11 mouse cellular contexts compared by ENCODE assay signal in the genomic region with DNA sequence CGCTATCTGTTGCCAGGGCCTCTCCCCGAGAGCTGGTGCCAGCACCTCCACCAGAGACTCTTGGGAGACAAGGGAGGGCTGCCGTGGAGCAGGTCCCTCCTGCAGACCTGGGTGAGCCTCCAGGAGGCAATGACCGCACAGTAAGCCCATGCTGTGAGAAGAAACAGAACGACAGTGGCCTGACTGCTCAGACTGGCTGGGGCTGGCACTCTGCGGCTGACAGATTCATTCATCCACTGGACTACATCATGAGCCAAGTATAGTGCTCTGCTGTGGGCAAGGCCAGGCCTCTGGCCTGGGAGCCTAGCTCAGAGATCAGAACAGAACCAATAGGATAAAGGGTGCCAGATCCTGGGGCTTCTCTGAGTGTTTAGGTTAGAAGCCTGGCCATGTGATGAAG. TPM values are rescaled to one million over a fixed set of nuclear protein-coding genes. Genes with fewer than 3 reads are reported as not detected.
DNase-seq lines count a peak whose midpoint lies in the region; ATAC-seq and TF ChIP-seq lines count a peak whose summit lies in the region.
"Had no signal": no experiment of that assay in that cellular context is flagged by ENCODE, and none has a peak within 500 bp of the region (broad histone marks: within the 10 kb centered on the region; RNA-seq: fewer than 3 reads in every experiment).

No protein-coding gene starts in this region.

- TF ChIP-seq POLR2A in heart, adult 2 months (IDR thresholded peaks at IDR 0.05; ENCODE audit: insufficient read depth, low read depth, low read length), result no peak

- no peaks in the 10 kb centered on the region for H3K27me3 ChIP-seq in heart, adult 2 months (ENCODE audit: control insufficient read depth, insufficient read depth, low read length)
- no peaks in the 10 kb centered on the region for H3K27me3 ChIP-seq in liver, postnatal 0 days (ENCODE audit: insufficient read depth, low read length)

- no peak overlapping the region; the same call in 1 of the 2 replicates for H3K9ac ChIP-seq in heart, adult 2 months (ENCODE audit: low read depth, low read length)
- 0 out of 2 replicates have a peak overlapping the region, but pooled peaks have one; percentile 18 for H3K9ac ChIP-seq in liver, postnatal 0 days (replicated peaks)

- no peak for TF ChIP-seq CTCF in heart, adult 2 months (IDR thresholded peaks at IDR 0.05)
- no peak for TF ChIP-seq CTCF in layer of hippocampus, adult 2 months (conservative IDR thresholded peaks at IDR 0.05)
- TF ChIP-seq CTCF in liver, postnatal 0 days (IDR thresholded peaks at IDR 0.05; ENCODE audit: low read depth), result no peak

- peak overlapping the region; percentile 97 for H3K27ac ChIP-seq in heart, adult 2 months
- H3K27ac ChIP-seq in layer of hippocampus, adult 2 months, result peak overlapping the region; percentile 86
- H3K27ac ChIP-seq in liver, postnatal 0 days (ENCODE audit: low read depth), result peak overlapping the region; percentile 41; the same call in 1 of the 2 replicates

- DNase-seq in heart, adult 2 months, result peak in 1 of 2 experiments; percentile 52
- no peak for DNase-seq in heart, adult 18-20 months
- no peak for DNase-seq in layer of hippocampus, adult 2 months (ENCODE audit: low spot score in 2 of 2)
- no peak for DNase-seq in layer of hippocampus, postnatal 14 days (ENCODE audit: low spot score in 2 of 2)
- peak; percentile 65 to 66 for DNase-seq in cerebellum, postnatal 10 days
- no peak for DNase-seq in liver, postnatal 0 days
- DNase-seq in spleen, postnatal 10 days (ENCODE audit: low spot score in 2 of 2), result no peak
- no peak for DNase-seq in layer of hippocampus, adult 18-20 months (ENCODE audit: low spot score in 2 of 2)
- DNase-seq: gastrocnemius, postnatal 10 days; retina, postnatal 1 day had no signal

- peaks cover 17% of the 10 kb centered on the region for H3K36me3 ChIP-seq in heart, adult 2 months (ENCODE audit: control insufficient read depth, insufficient read depth, low read length)
- peaks cover 6% of the 10 kb centered on the region for H3K36me3 ChIP-seq in liver, postnatal 0 days (replicated peaks; ENCODE audit: insufficient read depth, low read length)

- H3K79me2 ChIP-seq in heart, adult 2 months (replicated peaks; ENCODE audit: control insufficient read depth, insufficient read depth, low read length), result no peaks in the 10 kb centered on the region

- H3K9me3 ChIP-seq in liver, postnatal 0 days (ENCODE audit: low read length), result no peaks in the 10 kb centered on the region
- H3K9me3 ChIP-seq: forebrain, embryonic 10.5 days had no signal

- peaks cover 38% of the 10 kb centered on the region for H3K4me1 ChIP-seq in heart, adult 2 months (ENCODE audit: control insufficient read depth, insufficient read depth, low read length)
- peaks cover 80% of the 10 kb centered on the region for H3K4me1 ChIP-seq in liver, postnatal 0 days (ENCODE audit: insufficient read depth)

- no peak overlapping the region for H3K4me2 ChIP-seq in liver, postnatal 0 days (ENCODE audit: low read depth, low read length)

- intact Hi-C loops in heart, adult 2 months (cut with DNase I), result loop anchor here (1.0 kb wide), 1 partner anchor 36 kb away; no protein-coding TSS in a partner anchor

- WGBS in heart, adult 2 months, result 55% methylated on average over 6 of the region's 6 CpGs
- 79% methylated on average over 6 of the region's 6 CpGs for WGBS in liver, postnatal 0 days (ENCODE audit: insufficient replicate concordance)

- H3K4me3 ChIP-seq in heart, adult 2 months, result no peak overlapping the region
- H3K4me3 ChIP-seq in layer of hippocampus, adult 2 months, result no peak overlapping the region
- no peak overlapping the region for H3K4me3 ChIP-seq in liver, postnatal 0 days (ENCODE audit: low read depth, low read length)

- TF ChIP-seq EP300 in heart, adult 2 months (IDR thresholded peaks at IDR 0.05; ENCODE audit: insufficient read depth, low read depth, low read length), result no peak
- TF ChIP-seq EP300 in liver, postnatal 0 days (IDR thresholded peaks at IDR 0.05; ENCODE audit: low read depth), result no peak

- no peak for ATAC-seq in liver, postnatal 0 days

RNA-seq across cellular contexts. Expression of gene Cdc42bpg, which starts 2.4 kb away (rescaled TPM):
- 10 to 100 TPM; 11.7 to 13.9 TPM for total RNA-seq in heart, adult 2 months (2021)
- 7.0 and 7.7 TPM in 2 replicates for polyA plus RNA-seq in heart, adult 2 months (2012; rRNA removed)
- 10 to 100 TPM; 13.8 TPM for total RNA-seq in heart, adult 18-20 months (2021)
- 1 to 10 TPM; 5.0 to 5.6 TPM for total RNA-seq in layer of hippocampus, adult 2 months (2021)
- 1 to 10 TPM; 4.9 to 5.6 TPM for total RNA-seq in layer of hippocampus, postnatal 14 days (2021)
- 0.27 and 0.35 TPM in 2 replicates for polyA plus RNA-seq in liver, postnatal 0 days (2015; fragmentation: Nextera tagmentation; extraction: Ambion mirVana)
- total RNA-seq in layer of hippocampus, adult 18-20 months (2021), result 1 to 10 TPM; 4.8 to 5.6 TPM

RNA-seq across cellular contexts. Expression of gene Ehd1, which starts 27.3 kb away (rescaled TPM):
- 100 to 1,000 TPM in 1 of 2 experiments, 10 to 100 TPM in 1; 98.0 to 120 TPM for total RNA-seq in heart, adult 2 months (2021)
- 111 and 142 TPM in 2 replicates for polyA plus RNA-seq in heart, adult 2 months (2012; rRNA removed)
- 100 to 1,000 TPM; 101 to 107 TPM for total RNA-seq in heart, adult 18-20 months (2021)
- total RNA-seq in layer of hippocampus, adult 2 months (2021), result 10 to 100 TPM; 80.2 to 82.3 TPM
- total RNA-seq in layer of hippocampus, postnatal 14 days (2021), result 10 to 100 TPM; 68.8 to 79.0 TPM
- 36.4 and 36.9 TPM in 2 replicates for polyA plus RNA-seq in liver, postnatal 0 days (2015; fragmentation: Nextera tagmentation; extraction: Ambion mirVana)
- total RNA-seq in layer of hippocampus, adult 18-20 months (2021), result 10 to 100 TPM; 86.6 to 88.0 TPM

RNA-seq across cellular contexts. Expression of gene Men1, which starts 30.9 kb away (rescaled TPM):
- 10 to 100 TPM; 13.9 to 14.0 TPM for total RNA-seq in heart, adult 2 months (2021)
- polyA plus RNA-seq in heart, adult 2 months (2012; rRNA removed), result 19.4 and 19.6 TPM in 2 replicates
- 10 to 100 TPM; 13.3 to 14.0 TPM for total RNA-seq in heart, adult 18-20 months (2021)
- 10 to 100 TPM; 63.3 to 72.1 TPM for total RNA-seq in layer of hippocampus, adult 2 months (2021)
- total RNA-seq in layer of hippocampus, postnatal 14 days (2021), result 10 to 100 TPM; 66.4 to 68.2 TPM
- 10.0 and 11.1 TPM in 2 replicates for polyA plus RNA-seq in liver, postnatal 0 days (2015; fragmentation: Nextera tagmentation; extraction: Ambion mirVana)
- 10 to 100 TPM; 63.0 to 71.3 TPM for total RNA-seq in layer of hippocampus, adult 18-20 months (2021)

RNA-seq across cellular contexts. Expression of gene Map4k2, which starts 37.1 kb away (rescaled TPM):
- 10 to 100 TPM; 36.1 to 38.4 TPM for total RNA-seq in heart, adult 2 months (2021)
- polyA plus RNA-seq in heart, adult 2 months (2012; rRNA removed), result 88.9 and 107 TPM in 2 replicates
- total RNA-seq in heart, adult 18-20 months (2021), result 10 to 100 TPM; 30.7 to 43.0 TPM
- total RNA-seq in layer of hippocampus, adult 2 months (2021), result 100 to 1,000 TPM in 1 of 2 experiments, 10 to 100 TPM in 1; 81.9 to 105 TPM
- total RNA-seq in layer of hippocampus, postnatal 14 days (2021), result 10 to 100 TPM; 82.6 to 85.8 TPM
- 5.6 and 5.7 TPM in 2 replicates for polyA plus RNA-seq in liver, postnatal 0 days (2015; fragmentation: Nextera tagmentation; extraction: Ambion mirVana)
- total RNA-seq in layer of hippocampus, adult 18-20 months (2021), result 10 to 100 TPM; 82.2 to 89.6 TPM

RNA-seq across cellular contexts. Expression of gene Sf1, which starts 59.7 kb away (rescaled TPM):
- total RNA-seq in heart, adult 2 months (2021), result 100 to 1,000 TPM in 1 of 2 experiments, 10 to 100 TPM in 1; 93.0 to 103 TPM
- 51.7 and 58.5 TPM in 2 replicates for polyA plus RNA-seq in heart, adult 2 months (2012; rRNA removed)
- 10 to 100 TPM; 66.5 to 94.7 TPM for total RNA-seq in heart, adult 18-20 months (2021)
- total RNA-seq in layer of hippocampus, adult 2 months (2021), result 100 to 1,000 TPM; 208 to 222 TPM
- total RNA-seq in layer of hippocampus, postnatal 14 days (2021), result 100 to 1,000 TPM; 182 to 189 TPM
- 34.6 and 35.7 TPM in 2 replicates for polyA plus RNA-seq in liver, postnatal 0 days (2015; fragmentation: Nextera tagmentation; extraction: Ambion mirVana)
- total RNA-seq in layer of hippocampus, adult 18-20 months (2021), result 100 to 1,000 TPM; 196 to 207 TPM

Comparison
In these comparisons a context has a peak if more than half of its experiments do, and no peak if none do; other contexts are left out.
1. DNase-seq: peak in cerebellum, postnatal 10 days (2 of 2); none in heart, adult 18-20 months (0 of 2), layer of hippocampus, adult 2 months (0 of 2), layer of hippocampus, postnatal 14 days (0 of 2), liver, postnatal 0 days (single experiment), spleen, postnatal 10 days (0 of 2) and layer of hippocampus, adult 18-20 months (0 of 2).
2. H3K27ac ChIP-seq: peak in every context shown above with its lines; median percentile 97 in heart, adult 2 months; 86 in layer of hippocampus, adult 2 months; 41 in liver, postnatal 0 days.
3. RNA of gene Men1, which starts 30.9 kb away (total RNA-seq): 63.3 to 72.1 TPM in layer of hippocampus, adult 2 months, 63.0 to 71.3 TPM in layer of hippocampus, adult 18-20 months and 66.4 to 68.2 TPM in layer of hippocampus, postnatal 14 days; 13.3 to 14.0 TPM in heart, adult 18-20 months and 13.9 to 14.0 TPM in heart, adult 2 months; every median in the first group is over 4 times any median in the second.